Mouse (Mus musculus) embryonic facial prominence, embryonic 10.5 days (tissue): ENCODE data around the gene 2610042L04Rik. TPM values are rescaled to one million over a fixed set of nuclear protein-coding genes. Genes with fewer than 3 reads are reported as not detected.

Source experiments
- polyA plus RNA-seq: library from polyadenylated mRNA; unstranded; fragments of >200 nt; fragmentation: Nextera tagmentation; extraction: Ambion mirVana; gene quantifications from 2 replicates; pipeline ENCODE4 v1.2.1, GENCODE M21; 2016

Gene 2610042L04Rik
- polyA plus RNA-seq, 1 experiment from 2014 or later: 0.77 TPM

Other genes starting within 250 kb of the 2610042L04Rik start
- 0.20 and 0.57 TPM in 2 replicates for gene Gm8108, start 224.2 kb upstream of the 2610042L04Rik start, polyA plus RNA-seq
- gene Gm3127, start 169.7 kb upstream of the 2610042L04Rik start, polyA plus RNA-seq: not detected in 2 replicates
- 1.1 and 1.5 TPM in 2 replicates for gene Gm2974, start 152.2 kb upstream of the 2610042L04Rik start, polyA plus RNA-seq
- gene Gm3138, start 85.1 kb upstream of the 2610042L04Rik start, polyA plus RNA-seq: not detected in 2 replicates
- not detected in 2 replicates for gene Gm3149, start 17.5 kb upstream of the 2610042L04Rik start, polyA plus RNA-seq
- not detected in 2 replicates for gene Gm3159, start 62.8 kb downstream of the 2610042L04Rik start, polyA plus RNA-seq
- gene Gm3164, start 80.7 kb downstream of the 2610042L04Rik start, polyA plus RNA-seq: 0.94 and 1.2 TPM in 2 replicates
- 0.90 TPM in 1 of 2 replicates, not detected in the other for gene Gm3173, start 96.2 kb downstream of the 2610042L04Rik start, polyA plus RNA-seq
- gene Gm3182, start 147.0 kb downstream of the 2610042L04Rik start, polyA plus RNA-seq: not detected in 2 replicates
- gene Gm3047, start 220.6 kb downstream of the 2610042L04Rik start, polyA plus RNA-seq: not detected in 2 replicates